ENCODE assay signal across 9 mouse cellular contexts in the genomic region with DNA sequence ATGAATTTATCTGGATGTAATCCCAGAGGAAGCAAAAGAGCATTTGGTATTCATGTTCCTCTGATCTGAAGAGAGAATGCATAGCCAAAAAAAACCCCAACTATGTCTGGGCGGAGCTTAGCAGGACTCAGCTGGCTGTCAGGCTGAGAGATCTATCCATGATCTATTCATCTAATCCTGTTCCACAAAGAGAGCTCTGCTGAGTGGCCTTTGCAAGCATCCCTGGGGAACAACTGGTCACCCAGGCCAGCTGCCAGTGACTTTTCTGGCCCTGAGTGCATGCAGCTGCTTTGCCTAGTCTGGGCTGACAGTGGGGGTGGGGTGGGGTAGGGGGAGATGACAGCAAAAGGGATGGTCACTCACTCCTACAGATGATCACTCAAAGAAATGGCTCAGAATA.
DNase-seq lines count a peak whose midpoint lies in the region; ATAC-seq lines count a peak whose summit lies in the region.
"Had no signal": no experiment of that assay in that cellular context is flagged by ENCODE, and none has a peak within 500 bp of the region (broad histone marks: within the 10 kb centered on the region; RNA-seq: fewer than 3 reads in every experiment).

No protein-coding gene starts in this region.

- H3K27me3 ChIP-seq in hindbrain, embryonic 12.5 days, result no peaks in the 10 kb centered on the region
- no peaks in the 10 kb centered on the region for H3K27me3 ChIP-seq in hindbrain, embryonic 13.5 days
- H3K27me3 ChIP-seq: embryonic facial prominence, embryonic 13.5 days had no signal

- 80% methylated on average over 1 of the region's 1 CpGs for WGBS in hindbrain, embryonic 12.5 days
- 64% methylated on average over 1 of the region's 1 CpGs for WGBS in hindbrain, embryonic 13.5 days

- H3K9me3 ChIP-seq in hindbrain, embryonic 12.5 days (replicated peaks), result peaks cover 31% of the 10 kb centered on the region
- H3K9me3 ChIP-seq in hindbrain, embryonic 13.5 days, result peaks cover 32% of the 10 kb centered on the region

- H3K4me3 ChIP-seq in hindbrain, embryonic 12.5 days, result no peak overlapping the region
- no peak overlapping the region for H3K4me3 ChIP-seq in hindbrain, embryonic 13.5 days
- H3K4me3 ChIP-seq: embryonic facial prominence, embryonic 13.5 days had no signal

- no peaks in the 10 kb centered on the region for H3K4me1 ChIP-seq in hindbrain, embryonic 12.5 days
- H3K4me1 ChIP-seq in hindbrain, embryonic 13.5 days (replicated peaks), result no peaks in the 10 kb centered on the region
- H3K4me1 ChIP-seq: embryonic facial prominence, embryonic 13.5 days had no signal

- H3K27ac ChIP-seq in hindbrain, embryonic 12.5 days, result no peak overlapping the region
- H3K27ac ChIP-seq in hindbrain, embryonic 13.5 days, result no peak overlapping the region
- H3K27ac ChIP-seq: embryonic facial prominence, embryonic 13.5 days had no signal

- peaks cover 28% of the 10 kb centered on the region for H3K36me3 ChIP-seq in hindbrain, embryonic 12.5 days
- peaks cover 50% of the 10 kb centered on the region for H3K36me3 ChIP-seq in hindbrain, embryonic 13.5 days

- peak; percentile 40 for DNase-seq in brain, adult 2 months (ENCODE audit: low read depth, low spot score)
- peak; percentile 56 for DNase-seq in gastrocnemius, postnatal 10 days
- DNase-seq in kidney, postnatal 14 days, result peak; percentile 63
- no peak for DNase-seq in layer of hippocampus, adult 18-20 months (ENCODE audit: low spot score in 2 of 2)
- DNase-seq in spleen, adult 12 weeks (ENCODE audit: low spot score), result no peak
- DNase-seq in left cerebral cortex, postnatal 14 days (ENCODE audit: low spot score in 2 of 2), result no peak

- no peak overlapping the region for H3K9ac ChIP-seq in hindbrain, embryonic 12.5 days
- no peak overlapping the region for H3K9ac ChIP-seq in hindbrain, embryonic 13.5 days
- H3K9ac ChIP-seq: embryonic facial prominence, embryonic 13.5 days had no signal

- ATAC-seq in hindbrain, embryonic 12.5 days (ENCODE audit: low FRiP score), result peak; percentile 40; the same call in 1 of the 2 replicates
- no peak for ATAC-seq in hindbrain, embryonic 13.5 days (ENCODE audit: low FRiP score)

- intact Hi-C loops in left cerebral cortex, postnatal 14 days (cut with DNase I), result no loop called here

- no peak overlapping the region for H3K4me2 ChIP-seq in hindbrain, embryonic 12.5 days (replicated peaks)
- no peak overlapping the region for H3K4me2 ChIP-seq in hindbrain, embryonic 13.5 days
- H3K4me2 ChIP-seq: embryonic facial prominence, embryonic 13.5 days had no signal

Comparison
In these comparisons a context has a peak if more than half of its experiments do, and no peak if none do; other contexts are left out.
1. DNase-seq: peak in brain, adult 2 months (single experiment), gastrocnemius, postnatal 10 days (single experiment) and kidney, postnatal 14 days (single experiment); none in layer of hippocampus, adult 18-20 months (0 of 2), spleen, adult 12 weeks (single experiment) and left cerebral cortex, postnatal 14 days (0 of 2).